Mouse (Mus musculus): ENCODE results near the gene Aqp7.

Aqp7 gene

DNA sequence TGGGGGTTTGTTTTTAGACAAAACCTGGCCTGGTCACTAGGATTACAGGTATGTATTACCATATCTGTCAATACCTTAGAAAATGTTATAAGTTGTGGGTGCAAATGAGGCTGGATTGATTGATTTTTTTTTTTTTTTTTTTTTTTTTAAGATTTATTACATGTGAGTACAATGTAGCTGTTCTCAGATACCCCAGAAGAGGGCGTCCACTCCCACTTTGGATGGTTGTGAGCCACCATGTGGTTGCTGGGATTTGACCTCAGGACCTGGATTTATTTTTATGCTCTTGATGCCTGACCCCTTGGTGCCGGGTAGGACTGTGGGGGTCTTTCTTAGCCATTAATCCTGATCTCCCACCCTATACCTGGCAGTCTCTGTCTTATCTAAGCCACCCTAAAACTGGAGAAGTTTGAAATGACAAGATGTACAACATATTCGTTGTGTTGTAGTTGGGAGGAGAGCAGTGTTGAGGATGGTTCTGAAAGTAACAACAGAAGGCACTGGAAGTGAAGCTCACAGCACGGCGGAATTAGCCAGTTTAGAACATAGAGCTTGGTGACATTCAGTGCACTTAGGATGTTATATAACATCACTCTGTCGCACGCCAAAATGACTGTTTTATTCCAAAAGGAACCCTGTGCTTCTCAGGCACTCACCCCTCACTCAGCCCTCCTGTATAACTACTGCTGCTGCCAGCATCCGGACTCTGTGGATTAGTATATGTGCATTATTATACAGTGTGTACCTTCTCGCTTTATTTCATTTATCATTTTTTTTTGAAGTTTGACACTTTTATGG, 46.9 kb downstream of the Aqp7 start:
- no peak for DNase-seq (ENCODE audit: extremely low spot score)

DNA sequence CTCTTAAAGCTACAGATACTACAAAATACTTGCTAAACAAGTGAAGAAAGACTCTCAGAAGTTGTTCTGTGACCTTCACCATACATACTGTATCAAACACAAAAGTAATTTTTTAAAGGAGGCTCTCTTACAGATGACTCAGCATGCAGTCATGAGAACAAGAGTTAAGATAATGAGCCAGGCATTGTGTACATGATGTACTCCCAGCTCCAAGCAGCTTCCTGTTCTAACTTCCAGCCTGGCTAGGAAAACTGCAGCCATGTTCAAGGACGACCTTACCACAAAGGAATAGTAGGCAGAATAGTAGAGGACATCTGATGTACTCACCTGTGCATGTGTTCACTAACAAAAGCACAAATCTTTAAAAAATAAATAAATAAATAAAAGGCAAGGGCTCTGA, 47.7 kb downstream of the Aqp7 start:
- DNase-seq (ENCODE audit: extremely low spot score) = no peak

DNA sequence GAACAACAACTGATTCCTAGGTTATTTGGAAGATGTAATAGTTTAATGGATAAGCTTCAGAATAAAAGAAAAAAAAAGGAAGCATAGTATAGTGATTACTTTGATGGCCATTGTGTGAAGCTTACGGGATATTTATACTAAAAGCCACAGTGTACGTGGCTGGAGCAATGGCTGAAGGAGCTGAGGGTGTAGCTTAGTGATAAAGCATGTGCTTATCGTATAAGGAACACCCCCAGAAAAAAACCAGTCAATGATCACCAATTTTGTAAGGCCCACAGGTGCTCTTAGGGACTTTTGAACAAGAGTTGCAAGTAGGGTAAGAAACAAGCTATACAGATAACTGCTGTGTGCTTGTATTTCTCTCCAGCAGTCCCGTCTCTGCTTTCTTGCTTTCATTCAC, 50.0 kb downstream of the Aqp7 start:
- DNase-seq (ENCODE audit: extremely low spot score) = no peak

DNA sequence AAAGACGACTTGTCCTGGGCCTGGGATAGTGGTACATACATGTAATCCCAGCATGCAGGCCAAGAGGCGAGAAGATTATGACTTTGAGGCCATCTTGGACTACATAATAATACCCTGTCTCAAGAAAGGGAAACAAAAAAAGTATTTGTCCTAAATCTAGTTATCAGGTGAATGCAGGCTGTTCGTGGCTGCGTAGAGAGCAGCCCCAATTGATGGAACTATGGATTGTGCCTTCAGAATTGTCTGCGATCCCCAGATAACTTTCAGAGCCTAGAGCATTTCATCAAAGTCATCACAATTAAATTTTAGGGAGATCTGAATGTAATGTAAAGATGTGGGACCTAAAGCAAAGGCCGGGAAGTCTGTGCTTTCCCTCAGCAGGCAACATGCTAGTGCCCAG, 51.6 kb downstream of the Aqp7 start:
- DNase-seq (ENCODE audit: extremely low spot score) = no peak

DNA sequence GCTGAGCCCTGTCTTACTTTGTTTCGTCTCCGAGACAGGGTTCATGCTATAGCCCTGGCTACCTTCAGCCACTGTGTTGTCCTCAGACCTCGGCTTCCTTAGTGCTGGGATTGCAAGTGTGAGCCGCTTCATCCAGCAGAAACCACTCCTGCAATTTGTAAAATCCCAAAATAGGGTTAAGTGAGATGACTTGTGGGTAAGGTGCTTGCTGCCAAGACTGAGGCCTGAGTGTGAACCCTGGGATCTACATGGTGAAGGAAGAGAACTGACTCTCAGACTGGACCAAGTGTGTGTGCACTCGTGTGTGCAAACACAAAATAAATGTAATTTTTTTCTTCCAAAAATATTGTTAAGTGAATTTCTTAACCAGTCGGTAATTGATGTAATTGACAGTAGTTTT, 58.3 kb downstream of the Aqp7 start:
- no peak for DNase-seq (ENCODE audit: extremely low spot score)

DNA sequence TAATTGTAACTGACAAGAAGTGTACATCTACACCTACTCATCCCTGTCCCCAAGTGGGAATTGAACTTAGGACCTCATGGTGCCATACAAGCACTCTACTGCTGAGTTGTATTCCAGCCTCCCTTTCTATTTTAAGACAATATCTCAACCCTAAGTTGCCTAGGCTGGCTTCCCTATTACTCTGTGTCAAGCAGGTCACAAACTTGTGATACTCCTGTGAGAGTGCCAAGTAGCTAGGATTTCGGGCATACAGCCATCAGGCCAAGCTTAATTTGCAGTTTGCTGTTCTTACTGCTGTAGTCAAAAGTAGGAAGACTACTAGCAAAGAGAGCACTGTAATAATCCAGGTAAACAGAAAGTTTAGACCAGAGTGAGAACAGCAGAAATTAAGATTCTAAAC, 64.3 kb downstream of the Aqp7 start:
- DNase-seq (ENCODE audit: extremely low spot score) = no peak

Data from embryo, embryonic 9.5 days (tissue).